In genomic region chr6:71527056-71527455, GRCm38 (mm10) we compare ENCODE assay signal across 19 mouse cellular contexts. TPM values are rescaled to one million over a fixed set of nuclear protein-coding genes. Genes with fewer than 3 reads are reported as not detected.
DNase-seq lines count a peak whose midpoint lies in the region; ATAC-seq lines count a peak whose summit lies in the region.
"Had no signal": no experiment of that assay in that cellular context is flagged by ENCODE, and none has a peak within 500 bp of the region (broad histone marks: within the 10 kb centered on the region; RNA-seq: fewer than 3 reads in every experiment).

No protein-coding gene starts in this region.

- no peak overlapping the region for H3K9ac ChIP-seq in hindbrain, embryonic 15.5 days
- no peak overlapping the region for H3K9ac ChIP-seq in hindbrain, embryonic 11.5 days (ENCODE audit: low read depth, low read length)
- H3K9ac ChIP-seq: embryonic facial prominence, embryonic 15.5 days; heart, embryonic 15.5 days; intestine, embryonic 15.5 days; stomach, embryonic 15.5 days had no signal

- no peaks in the 10 kb centered on the region for H3K36me3 ChIP-seq in hindbrain, embryonic 15.5 days
- no peaks in the 10 kb centered on the region for H3K36me3 ChIP-seq in hindbrain, embryonic 11.5 days (ENCODE audit: control insufficient read depth, insufficient read depth, low read length)
- H3K36me3 ChIP-seq: embryonic facial prominence, embryonic 15.5 days; heart, embryonic 15.5 days; intestine, embryonic 15.5 days; stomach, embryonic 15.5 days had no signal

- no peak overlapping the region for H3K27ac ChIP-seq in hindbrain, embryonic 15.5 days (replicated peaks)
- no peak overlapping the region for H3K27ac ChIP-seq in hindbrain, embryonic 11.5 days (ENCODE audit: low read depth, low read length)
- H3K27ac ChIP-seq: embryonic facial prominence, embryonic 15.5 days; heart, adult 2 months; heart, embryonic 15.5 days; intestine, embryonic 15.5 days; stomach, embryonic 15.5 days had no signal

- no peaks in the 10 kb centered on the region for H3K27me3 ChIP-seq in hindbrain, embryonic 15.5 days
- no peaks in the 10 kb centered on the region for H3K27me3 ChIP-seq in hindbrain, embryonic 11.5 days (ENCODE audit: control insufficient read depth, insufficient read depth, low read length)
- H3K27me3 ChIP-seq: embryonic facial prominence, embryonic 15.5 days; heart, embryonic 15.5 days; intestine, embryonic 15.5 days; stomach, embryonic 15.5 days had no signal

- no peaks in the 10 kb centered on the region for H3K9me3 ChIP-seq in hindbrain, embryonic 15.5 days
- H3K9me3 ChIP-seq in hindbrain, embryonic 11.5 days (ENCODE audit: control insufficient read depth, low read length): no peaks in the 10 kb centered on the region
- H3K9me3 ChIP-seq: embryonic facial prominence, embryonic 15.5 days; heart, embryonic 15.5 days; intestine, embryonic 15.5 days; stomach, embryonic 15.5 days had no signal

- no peak overlapping the region for H3K4me3 ChIP-seq in hindbrain, embryonic 15.5 days
- H3K4me3 ChIP-seq in hindbrain, embryonic 11.5 days (ENCODE audit: low read depth, low read length): no peak overlapping the region
- H3K4me3 ChIP-seq: embryonic facial prominence, embryonic 15.5 days; heart, adult 2 months; heart, embryonic 15.5 days; intestine, embryonic 15.5 days; stomach, embryonic 15.5 days had no signal

- H3K4me2 ChIP-seq in hindbrain, embryonic 15.5 days: no peak overlapping the region
- H3K4me2 ChIP-seq in hindbrain, embryonic 11.5 days (replicated peaks; ENCODE audit: low read depth, low read length): no peak overlapping the region
- H3K4me2 ChIP-seq: embryonic facial prominence, embryonic 15.5 days; heart, embryonic 15.5 days; intestine, embryonic 15.5 days; stomach, embryonic 15.5 days had no signal

- no peaks in the 10 kb centered on the region for H3K4me1 ChIP-seq in hindbrain, embryonic 15.5 days (replicated peaks)
- H3K4me1 ChIP-seq in hindbrain, embryonic 11.5 days (replicated peaks; ENCODE audit: control insufficient read depth, insufficient read depth, low read length): no peaks in the 10 kb centered on the region
- H3K4me1 ChIP-seq: embryonic facial prominence, embryonic 15.5 days; heart, embryonic 15.5 days; intestine, embryonic 15.5 days; stomach, embryonic 15.5 days had no signal

- 84% methylated on average over 10 of the region's 10 CpGs for WGBS in hindbrain, embryonic 15.5 days
- 89% methylated on average over 10 of the region's 10 CpGs for WGBS in hindbrain, embryonic 11.5 days

- no peak for DNase-seq in hindbrain, embryonic 11.5 days (ENCODE audit: low spot score)
- peak; percentile 78 for DNase-seq in brain, adult 2 months (ENCODE audit: low read depth, low spot score)
- peak; percentile 80 for DNase-seq in cerebellum, adult 11-12 months
- DNase-seq in cerebellum, postnatal 14 days: peak; percentile 77 to 80
- no peak for DNase-seq in kidney, postnatal 4 days
- DNase-seq: B cell, adult 2 months; gastrocnemius, postnatal 10 days; heart, adult 2 months; liver; lung, postnatal 10 days; right cerebral cortex, postnatal 25 days; thymus, adult 18-20 months had no signal

- ATAC-seq in hindbrain, embryonic 15.5 days (ENCODE audit: low FRiP score, low read depth): peak; percentile 56
- no peak for ATAC-seq in hindbrain, embryonic 11.5 days (ENCODE audit: low FRiP score)
- no peak for ATAC-seq in CD4-positive, CD25-positive, alpha-beta regulatory T cell, adult 4 months
- ATAC-seq: intestine, embryonic 15.5 days; midbrain, embryonic 16.5 days had no signal

RNA-seq across cellular contexts. Expression of gene Chmp3, which starts 16.5 kb away (rescaled TPM):
- 54.1 and 56.7 TPM in 2 replicates for polyA plus RNA-seq in hindbrain, embryonic 15.5 days (2015; fragmentation: Nextera tagmentation; extraction: Ambion mirVana)
- polyA plus RNA-seq in hindbrain, embryonic 11.5 days (2014; fragmentation: Nextera tagmentation; extraction: Ambion mirVana): 53.2 and 57.7 TPM in 2 replicates
- polyA plus RNA-seq in CD4-positive, CD25-positive, alpha-beta regulatory T cell, adult 4 months (2017; shearing (Covaris generic)): 100 to 1,000 TPM in 1 of 2 experiments, 10 to 100 TPM in 1; 73.3 to 112 TPM

RNA-seq across cellular contexts. Expression of gene Rnf103, which starts 33.4 kb away (rescaled TPM):
- polyA plus RNA-seq in hindbrain, embryonic 15.5 days (2015; fragmentation: Nextera tagmentation; extraction: Ambion mirVana): 25.5 and 26.5 TPM in 2 replicates
- 18.8 and 19.5 TPM in 2 replicates for polyA plus RNA-seq in hindbrain, embryonic 11.5 days (2014; fragmentation: Nextera tagmentation; extraction: Ambion mirVana)
- 1 to 10 TPM; 2.9 to 5.7 TPM for polyA plus RNA-seq in CD4-positive, CD25-positive, alpha-beta regulatory T cell, adult 4 months (2017; shearing (Covaris generic))

Comparison
In these comparisons a context has a peak if more than half of its experiments do, and no peak if none do; other contexts are left out.
1. DNase-seq: peak in brain, adult 2 months (single experiment), cerebellum, adult 11-12 months (single experiment) and cerebellum, postnatal 14 days (2 of 2); none in hindbrain, embryonic 11.5 days (single experiment) and kidney, postnatal 4 days (0 of 2).